Mouse (Mus musculus): Measurements from ENCODE around the gene Babam2.
A peak's percentile ranks its signal among the peaks of the same experiment; 100 is the strongest.

Gene Babam2

DNA sequence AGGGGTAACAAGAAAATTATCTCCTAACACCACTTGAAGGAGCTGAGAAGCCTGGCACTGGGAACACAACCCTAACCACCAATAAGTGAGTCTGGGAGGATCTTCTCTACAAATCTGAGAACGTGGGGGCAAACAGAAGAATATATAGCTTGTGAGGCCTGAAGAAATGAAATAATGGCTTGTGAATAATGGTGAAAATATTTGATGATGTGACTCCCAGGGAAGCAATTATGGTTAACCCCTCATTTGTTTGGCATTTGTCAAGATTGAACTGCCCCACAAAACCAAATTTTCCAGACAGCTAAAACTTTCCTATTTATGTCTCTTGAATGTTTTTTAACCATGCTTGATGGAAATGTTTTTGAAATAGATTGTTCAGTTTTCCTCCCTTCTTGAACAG lies 354.4 kb downstream of the Babam2 start:
- DNase-seq (ENCODE audit: low spot score in 2 of 2) = no peak

DNA sequence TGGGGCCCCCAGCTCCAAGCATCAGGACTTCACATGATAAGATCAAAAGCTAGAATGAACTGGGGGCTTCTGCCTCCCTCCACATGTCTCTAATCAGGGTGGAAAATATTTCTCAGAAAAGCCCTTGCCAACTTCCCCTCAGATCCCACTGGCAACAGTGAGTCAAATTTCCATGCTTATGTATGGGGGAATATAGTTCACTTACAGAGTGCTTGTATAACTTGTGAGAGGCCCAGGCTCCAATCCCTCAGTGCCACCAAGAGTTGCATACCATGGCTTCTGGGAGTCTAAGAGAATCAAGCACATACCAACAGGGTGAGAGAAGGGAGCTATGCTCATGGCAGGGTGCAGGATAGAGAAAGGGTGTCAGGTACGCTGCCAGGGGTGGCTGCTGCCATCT lies 355.0 kb downstream of the Babam2 start:
- DNase-seq (ENCODE audit: low spot score in 2 of 2) = no peak

DNA sequence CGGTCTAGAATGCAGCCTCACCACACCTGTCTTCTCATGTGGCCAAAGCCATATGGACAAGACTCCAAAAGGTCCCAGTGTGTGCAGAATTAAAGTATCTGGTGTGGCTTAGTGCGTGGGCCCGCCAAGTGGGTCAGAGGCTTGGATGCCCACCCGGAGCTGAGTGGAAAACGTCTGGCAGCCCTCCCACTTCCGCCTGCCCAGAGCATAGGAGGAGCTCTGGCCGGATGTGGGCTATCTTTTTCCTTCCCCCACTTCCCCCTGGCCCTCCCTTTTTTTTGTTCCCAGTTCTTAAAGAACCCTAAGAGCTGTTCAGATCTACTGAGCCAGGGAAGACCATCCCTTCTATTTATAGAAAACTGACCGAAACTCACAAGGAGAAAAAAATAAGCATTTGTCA lies 356.0 kb downstream of the Babam2 start:
- DNase-seq (ENCODE audit: low spot score in 2 of 2) = no peak

DNA sequence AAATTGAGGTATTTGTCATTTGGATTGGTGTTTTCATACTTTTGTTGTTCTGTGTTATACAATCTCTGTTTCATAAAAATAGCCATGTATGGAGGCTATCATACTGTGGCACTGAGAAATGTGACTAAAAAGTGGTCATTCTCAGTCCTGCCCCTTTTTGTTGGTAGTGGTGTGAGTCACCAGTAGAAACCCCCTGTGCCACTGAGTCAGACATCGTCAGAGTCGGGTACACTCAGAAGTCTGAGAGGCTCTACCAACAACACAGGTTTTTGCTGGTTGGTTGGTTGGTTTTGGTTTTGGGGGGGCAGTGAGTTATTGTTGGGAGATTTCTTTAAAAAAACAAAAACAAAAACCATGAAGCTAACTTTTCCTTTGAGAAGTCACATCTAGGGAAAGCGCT lies 358.2 kb downstream of the Babam2 start:
- DNase-seq (ENCODE audit: low spot score in 2 of 2) = no peak

DNA sequence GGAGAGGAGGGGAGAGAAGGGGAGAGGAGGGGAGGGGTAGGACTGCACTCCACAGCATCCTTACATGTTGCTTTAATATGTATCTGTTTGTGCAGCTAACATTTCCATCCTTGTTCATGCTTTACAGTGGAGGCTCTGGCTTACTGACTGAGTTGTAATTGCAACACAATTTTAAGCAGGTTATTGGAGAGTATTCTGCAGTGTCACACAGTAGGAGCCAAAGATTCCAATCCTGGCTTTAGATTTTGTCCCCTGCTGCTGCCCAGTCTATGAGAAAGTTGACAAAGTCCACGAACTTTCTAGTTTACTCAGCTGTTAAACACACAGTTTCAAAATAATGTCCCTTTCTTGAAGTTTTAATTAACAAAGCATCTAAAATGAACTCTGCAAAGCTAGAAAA lies 358.6 kb downstream of the Babam2 start:
- no peak for DNase-seq (ENCODE audit: low spot score in 2 of 2)

DNA sequence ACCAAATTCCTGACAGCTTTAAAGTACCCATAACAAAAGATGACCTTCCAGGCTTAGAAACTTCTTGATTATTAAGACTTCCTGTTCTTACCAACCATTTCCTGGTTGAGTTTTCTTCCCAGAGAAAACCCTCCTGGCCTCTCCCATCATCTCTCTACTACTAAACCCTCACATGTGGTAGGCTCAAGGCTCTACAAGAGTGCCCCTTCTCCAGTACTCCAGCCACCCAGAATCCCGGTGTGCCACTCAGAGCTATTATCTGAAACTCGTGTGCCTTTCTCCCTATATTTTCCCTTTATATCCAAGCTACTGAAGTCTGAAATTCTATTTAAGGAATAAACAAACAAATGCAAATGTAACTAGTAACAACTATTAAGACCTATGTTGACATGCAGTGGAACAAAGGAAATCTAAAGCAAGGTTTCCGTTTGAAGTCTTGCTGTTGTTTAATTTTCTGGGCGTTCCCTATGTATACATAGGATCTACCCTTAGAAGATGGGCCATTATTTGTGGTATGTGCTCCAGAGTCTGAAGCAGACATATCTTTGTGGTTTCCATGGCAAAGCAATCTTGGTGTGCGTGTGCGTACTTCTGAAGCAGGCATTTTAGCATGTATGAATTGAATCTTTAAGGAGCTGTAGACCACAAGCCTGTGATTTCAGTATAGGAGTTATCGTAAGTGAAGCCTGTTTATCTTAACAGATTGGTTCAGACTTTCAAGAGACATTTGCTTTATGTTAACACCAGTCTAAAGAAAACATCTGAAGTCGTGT lies 361.2 kb downstream of the Babam2 start:
- no peak for DNase-seq (ENCODE audit: low spot score in 2 of 2)

DNA sequence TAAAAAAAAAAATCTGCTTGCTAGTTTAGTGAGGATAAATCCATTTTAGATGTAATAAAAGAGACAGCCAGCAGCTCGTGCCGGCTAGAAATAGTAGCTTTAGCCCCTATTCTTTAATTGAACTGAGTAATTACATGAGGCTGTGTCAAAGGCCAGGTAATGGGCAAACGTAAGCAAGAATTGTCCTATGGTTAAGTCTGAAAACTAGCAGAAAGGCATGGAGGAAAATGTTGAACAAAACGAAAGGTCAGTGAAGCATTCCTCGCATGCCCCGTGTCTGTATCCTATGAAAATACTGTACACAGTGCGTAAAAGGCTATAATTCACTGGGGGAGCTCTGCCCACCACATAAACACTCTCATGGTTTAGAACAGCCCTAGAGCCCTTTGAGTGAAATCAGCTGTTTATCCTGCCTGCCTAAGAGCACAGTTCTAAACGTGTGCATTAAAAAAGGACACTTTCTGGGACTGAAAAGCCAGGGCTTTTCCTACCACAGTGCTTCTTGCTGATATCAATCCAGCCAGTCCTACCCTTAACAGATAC lies 361.8 kb downstream of the Babam2 start:
- DNase-seq (ENCODE audit: low spot score in 2 of 2) = no peak

DNA sequence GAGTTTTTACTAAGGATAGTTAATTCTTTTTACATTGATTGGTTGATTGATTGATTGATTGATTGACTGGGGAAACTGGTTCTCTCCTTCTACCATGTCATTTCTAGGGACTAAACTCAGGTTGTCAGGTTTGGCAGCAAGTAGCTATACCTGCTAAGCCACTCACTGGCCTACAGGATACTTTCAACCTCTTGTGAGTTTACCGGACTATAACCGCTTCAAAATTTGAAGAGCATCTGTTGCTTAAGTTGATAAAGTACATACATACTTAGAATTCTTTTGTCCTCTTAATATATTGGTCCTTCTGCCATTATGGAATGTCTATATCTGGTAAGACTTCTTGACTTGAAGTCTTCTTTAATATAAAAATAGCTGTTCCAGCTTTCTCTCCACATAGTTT lies 363.0 kb downstream of the Babam2 start:
- DNase-seq (ENCODE audit: low spot score in 2 of 2) = no peak

DNA sequence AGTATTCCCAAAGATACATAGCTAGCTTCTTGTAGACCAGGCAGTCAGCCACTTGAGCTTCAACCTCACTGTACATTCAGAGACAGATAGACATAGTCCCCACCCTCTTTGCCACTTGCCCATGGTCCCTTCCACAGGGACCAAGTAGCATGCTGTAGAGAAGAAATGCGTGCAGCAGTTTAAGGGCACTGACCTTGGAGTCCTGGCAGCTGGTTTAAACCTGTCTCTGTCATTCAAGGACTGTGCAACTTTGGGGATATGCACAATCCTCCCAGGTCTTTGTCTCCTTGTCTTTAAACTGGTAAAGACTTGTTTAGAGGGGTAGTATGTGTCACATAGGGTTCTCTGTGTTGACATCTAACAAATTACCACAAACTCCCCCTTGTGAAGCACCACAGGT lies 364.4 kb downstream of the Babam2 start:
- no peak for DNase-seq (ENCODE audit: low spot score in 2 of 2)

DNA sequence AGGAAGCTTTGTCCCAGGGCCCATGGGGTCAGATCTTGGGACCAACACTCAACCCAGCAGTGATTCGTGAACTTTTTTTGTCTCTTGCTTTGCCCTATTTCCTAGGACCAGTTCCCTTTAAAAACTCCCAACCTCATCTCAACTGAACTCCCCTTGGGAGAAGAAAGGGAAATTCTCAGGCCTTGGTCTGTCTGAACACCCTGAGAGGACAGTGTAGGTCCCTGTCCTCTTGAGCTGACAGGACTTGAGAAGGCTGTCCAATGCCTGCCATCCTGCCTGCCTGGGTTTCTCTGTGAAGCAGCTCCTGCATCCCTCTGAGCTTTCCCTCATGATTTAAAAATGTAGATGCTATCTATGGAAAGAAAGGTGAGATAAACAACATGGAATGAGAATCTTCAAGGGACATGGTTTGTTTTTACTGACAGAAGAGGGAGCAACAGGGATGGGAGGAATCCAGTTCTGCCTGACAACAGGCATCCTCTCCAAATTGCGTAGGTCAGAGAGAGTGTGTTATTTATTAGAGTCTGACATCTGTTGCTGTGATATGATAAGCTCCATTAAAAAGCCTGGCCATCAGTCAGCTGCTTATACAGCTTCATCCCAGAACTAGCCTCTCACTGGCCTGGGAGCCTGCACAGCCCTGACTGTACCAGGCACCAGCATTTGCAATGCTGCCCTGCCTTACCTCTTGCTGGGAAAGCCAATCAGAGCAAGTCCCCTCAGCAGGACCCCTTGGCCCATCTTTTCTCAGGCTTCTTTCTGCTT lies 367.0 kb downstream of the Babam2 start:
- no peak for DNase-seq (ENCODE audit: low spot score in 2 of 2)

DNA sequence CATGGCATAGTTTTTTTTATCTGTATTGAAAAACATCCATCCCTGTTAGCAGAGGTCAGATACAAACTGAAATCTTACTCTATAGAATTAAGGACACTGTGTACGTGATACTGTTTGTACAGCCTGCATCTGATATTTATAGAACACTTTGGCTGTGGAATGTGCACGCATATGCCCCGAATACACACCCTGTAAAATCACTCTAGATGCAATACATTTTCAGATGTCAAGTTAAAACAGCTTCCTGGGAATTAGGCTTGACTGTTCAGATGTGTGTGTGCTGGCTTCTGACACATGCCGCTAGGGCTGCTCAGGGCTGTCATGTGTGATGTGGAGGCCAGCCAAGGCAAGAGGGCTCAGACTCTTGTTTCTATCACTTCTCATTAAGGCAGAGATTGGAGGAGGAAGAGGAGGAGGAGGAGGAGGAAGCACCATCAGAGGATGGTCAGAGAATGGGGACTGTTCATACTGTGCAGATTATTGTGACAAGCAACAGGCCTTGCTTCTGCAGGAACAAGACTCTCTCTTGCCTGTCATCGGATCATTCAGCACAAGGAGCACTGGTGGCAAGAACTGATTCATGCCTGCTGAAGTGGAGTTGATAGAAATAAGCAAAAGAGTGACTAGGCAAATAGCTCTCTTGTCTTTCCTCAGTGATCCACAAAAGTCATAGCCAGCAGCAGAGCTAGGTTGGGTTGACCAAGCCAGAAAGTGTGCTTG lies 368.7 kb downstream of the Babam2 start:
- no peak for DNase-seq (ENCODE audit: low spot score in 2 of 2)

DNA sequence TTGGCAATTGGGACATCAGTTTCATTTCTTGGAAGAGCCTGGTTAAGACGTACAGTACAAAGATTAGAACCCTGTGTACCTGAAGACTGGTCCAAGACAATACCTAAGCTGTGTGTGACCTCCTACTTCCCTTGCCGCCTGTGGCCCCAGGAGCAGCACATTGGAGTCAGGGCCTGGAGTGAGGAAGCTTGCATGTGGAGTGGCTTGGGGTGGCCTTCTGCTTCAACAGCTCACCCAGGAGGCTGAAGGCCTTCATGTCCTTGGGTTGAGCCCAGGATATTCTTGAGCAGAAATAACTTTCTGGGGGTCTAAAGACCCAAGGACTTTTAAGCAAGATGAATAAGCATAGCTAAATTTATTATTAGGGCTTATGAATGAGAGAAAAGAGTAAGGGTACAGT lies 369.4 kb downstream of the Babam2 start:
- DNase-seq (ENCODE audit: low spot score in 2 of 2) = no peak

DNA sequence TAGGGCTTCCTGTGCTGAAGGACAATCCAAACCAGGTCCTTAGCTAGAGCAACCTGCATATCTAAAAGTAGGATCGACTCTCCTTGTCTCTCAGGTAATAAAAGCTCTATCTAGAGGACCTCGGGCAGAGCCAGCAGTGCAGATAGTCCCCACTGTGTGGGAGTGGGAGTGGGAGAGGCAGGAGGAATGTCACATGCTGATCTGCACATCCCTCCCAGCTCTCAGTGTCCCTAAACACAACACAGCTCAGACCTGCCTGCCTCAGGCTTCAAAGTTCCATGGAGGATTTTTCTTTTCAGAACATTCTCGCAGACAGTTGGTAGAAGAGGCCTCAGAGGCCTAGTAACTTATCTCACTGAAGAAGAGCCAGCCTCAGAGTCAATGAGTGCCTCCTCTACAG lies 371.1 kb downstream of the Babam2 start:
- no peak for DNase-seq (ENCODE audit: low spot score in 2 of 2)

DNA sequence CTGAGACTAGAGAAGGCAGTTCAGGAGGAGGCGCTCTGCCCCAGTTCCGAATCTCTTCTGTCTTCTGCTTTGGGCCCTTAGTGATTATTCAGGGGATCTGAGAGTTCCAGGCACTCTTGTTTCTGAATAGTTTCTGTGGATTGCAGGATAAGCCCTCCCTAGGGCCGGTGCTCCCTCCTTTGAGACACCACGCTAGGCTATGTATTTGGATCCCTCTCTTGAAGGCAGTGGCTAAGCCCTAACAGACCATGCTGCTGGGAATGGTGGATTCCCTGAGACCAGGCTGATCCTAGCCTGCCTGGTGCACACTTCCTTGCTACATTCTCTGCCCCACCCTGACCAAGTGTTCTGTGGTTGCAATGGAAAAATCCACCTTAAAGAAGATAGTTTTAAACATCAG lies 371.6 kb downstream of the Babam2 start:
- DNase-seq (ENCODE audit: low spot score in 2 of 2) = no peak

DNA sequence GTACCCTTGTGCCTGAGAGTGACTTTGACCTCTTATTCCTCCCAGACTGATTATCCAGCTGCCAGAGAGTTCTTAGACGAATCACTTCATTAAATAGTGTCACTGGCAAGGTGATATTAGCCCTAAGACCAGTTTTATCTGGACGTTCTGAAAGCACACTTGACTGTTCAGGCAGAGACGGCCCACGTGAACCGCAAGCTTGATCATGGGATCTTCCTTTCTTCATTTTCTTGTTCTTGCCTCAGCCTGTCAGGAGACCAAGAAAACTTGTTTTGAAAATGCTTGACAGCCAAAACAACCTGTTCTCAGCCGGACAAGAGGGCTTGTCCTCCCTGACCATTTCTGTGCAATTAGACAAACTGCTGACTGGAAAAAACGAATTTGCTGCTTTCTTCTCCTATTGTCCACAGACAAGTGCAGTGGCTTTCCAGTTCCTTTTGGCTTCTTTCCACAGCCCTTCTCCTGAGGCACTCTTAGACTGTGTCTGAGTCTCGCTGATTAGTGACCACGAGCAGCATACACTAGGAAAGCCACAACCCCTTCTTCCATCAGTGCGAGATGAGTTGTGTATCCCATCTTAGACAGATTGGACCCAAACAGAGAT lies 372.2 kb downstream of the Babam2 start:
- DNase-seq (ENCODE audit: low spot score in 2 of 2) = peak in 1 of 2 experiments; percentile 56

DNA sequence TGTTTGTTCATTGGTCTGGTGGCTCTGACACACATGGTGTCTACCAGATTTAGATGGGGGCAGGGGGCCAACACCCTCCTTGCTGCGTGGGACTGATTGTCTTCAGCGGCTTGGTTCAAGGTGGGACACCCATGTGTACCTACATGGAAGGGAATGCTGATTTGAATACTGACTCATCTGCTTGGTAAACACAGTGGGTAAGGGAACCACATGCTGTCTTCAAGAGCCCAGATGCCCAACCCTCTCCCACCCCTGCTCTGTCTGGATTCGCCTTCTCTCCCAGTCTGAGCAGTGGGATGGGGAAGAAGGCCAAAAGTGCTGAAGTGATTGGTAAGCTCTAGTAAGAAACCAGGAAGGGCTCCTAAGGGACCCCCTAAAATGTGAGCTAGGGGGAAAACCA lies 373.3 kb downstream of the Babam2 start:
- no peak for DNase-seq (ENCODE audit: low spot score in 2 of 2)

DNA sequence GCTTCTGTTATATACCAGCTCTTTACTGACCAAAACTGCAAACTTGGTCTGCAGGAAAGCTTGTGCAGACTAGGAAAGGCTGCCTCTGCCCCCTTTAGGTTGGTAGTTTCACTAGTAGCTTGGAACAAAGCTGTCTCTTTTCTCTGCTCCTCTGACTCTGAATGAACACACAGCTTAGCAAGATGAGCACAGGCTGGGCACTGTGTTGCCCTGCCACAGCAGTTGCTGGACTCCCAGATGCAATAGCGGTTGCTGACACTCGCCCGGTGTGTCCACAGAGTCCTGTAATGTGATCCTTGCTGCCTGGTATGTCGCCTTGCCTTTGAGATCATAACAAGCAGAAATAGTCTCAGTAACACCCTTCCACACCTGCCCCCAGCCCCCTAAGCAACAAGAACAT lies 373.8 kb downstream of the Babam2 start:
- no peak for DNase-seq (ENCODE audit: low spot score in 2 of 2)

DNA sequence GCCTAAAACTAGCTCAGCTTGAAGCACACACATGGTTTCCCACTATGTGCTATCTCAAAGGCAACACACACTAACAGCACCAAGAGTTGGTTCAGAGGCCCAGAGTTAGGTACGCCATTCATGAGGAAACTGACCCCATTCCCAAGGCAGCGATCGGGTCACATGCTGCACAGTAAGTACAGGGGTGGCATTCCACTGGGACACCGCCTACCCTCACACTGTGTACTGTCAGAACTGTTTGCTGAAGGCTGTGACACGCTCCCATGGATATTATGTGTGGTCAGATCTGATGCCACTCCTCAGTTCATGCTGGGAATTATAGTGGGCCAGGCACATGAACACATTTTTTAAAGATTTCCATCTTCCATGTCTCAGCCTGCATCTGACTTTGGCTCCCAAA lies 374.3 kb downstream of the Babam2 start:
- no peak for DNase-seq (ENCODE audit: low spot score in 2 of 2)

DNA sequence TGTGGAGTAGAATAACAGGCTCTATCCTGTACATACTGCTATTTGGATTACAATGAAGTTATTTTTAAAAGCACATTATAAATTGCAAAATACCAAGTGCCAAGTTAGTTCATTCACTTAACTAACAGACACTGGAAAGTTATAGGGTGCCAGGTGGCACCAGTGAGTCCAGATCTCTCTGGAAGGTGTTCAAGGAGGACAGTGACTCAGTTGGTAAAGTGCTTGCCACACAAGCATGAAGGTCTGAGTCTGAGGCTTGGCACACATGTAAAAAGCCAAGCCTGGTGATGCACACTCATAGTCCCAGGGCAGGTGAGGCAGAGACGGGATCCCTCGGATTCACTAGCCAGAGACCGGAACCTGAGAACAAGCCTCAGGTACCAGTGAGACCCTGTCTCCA lies 375.4 kb downstream of the Babam2 start:
- DNase-seq (ENCODE audit: low spot score in 2 of 2) = no peak

DNA sequence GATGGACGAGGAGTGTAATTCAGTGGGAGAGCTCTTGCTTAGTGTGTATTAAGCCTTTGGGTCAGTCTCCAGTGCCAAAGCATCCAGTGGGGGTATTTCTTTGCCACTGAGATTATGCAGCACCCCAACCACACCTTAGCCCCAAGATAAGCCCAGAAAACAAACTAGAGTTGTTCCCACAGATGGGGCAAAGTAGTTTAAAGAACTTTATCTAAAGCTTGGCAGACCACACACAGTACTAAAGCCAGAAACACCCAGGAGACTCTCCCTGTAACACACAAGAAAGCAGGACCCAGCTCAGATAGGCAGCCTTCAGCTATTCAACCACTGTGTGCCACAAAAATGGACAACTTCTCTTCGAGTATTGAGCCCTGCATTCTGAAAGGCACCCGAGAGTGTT lies 376.6 kb downstream of the Babam2 start:
- no peak for DNase-seq (ENCODE audit: low spot score in 2 of 2)

DNA sequence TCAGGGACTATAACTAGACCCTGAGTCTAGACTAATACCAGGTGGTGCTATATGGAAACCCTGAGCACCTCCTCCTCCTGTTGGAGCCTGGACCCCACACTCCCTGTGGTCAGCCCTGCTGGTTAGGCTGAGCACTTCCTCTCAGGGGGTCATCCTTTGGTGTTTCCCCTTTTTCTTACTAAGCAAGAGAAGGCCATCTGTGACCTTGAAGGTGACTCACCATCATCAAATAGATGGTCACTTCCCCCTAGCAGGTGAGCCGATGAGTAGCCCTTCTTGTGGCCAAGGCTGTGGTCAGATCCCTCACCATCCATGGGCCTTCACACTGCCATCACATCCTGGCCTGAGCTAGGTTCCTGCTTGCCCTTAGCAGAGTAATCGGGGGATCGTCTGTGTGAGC lies 379.7 kb downstream of the Babam2 start:
- DNase-seq (ENCODE audit: low spot score in 2 of 2) = no peak

DNA sequence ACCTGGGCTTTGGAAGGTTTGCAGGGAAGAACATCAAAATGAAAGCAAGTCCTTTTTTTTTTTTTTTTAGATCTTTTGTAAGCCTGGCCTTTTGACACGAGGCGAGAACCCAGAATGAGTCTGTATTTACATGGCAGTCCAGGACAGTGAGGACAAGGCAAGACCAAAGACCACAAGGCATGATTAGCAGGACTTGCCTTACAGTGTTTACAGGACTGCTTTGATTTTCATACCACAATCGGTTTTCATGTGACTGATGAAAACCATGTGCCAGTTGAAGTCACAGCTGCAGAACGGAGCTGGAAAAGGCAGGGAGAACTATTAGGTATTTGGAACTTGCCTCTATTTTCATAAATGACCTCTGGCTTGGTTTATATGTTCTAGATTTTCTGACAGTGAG lies 381.5 kb downstream of the Babam2 start:
- DNase-seq (ENCODE audit: low spot score in 2 of 2) = no peak

All from urinary bladder, postnatal 36 days (tissue).